Mouse (Mus musculus): ENCODE data around the gene Col20a1. TPM values are rescaled to one million over a fixed set of nuclear protein-coding genes. Genes with fewer than 3 reads are reported as not detected.

Gene Col20a1
- polyA plus RNA-seq, 1 experiment from 2014 or later, result 0.60 TPM

DNA sequence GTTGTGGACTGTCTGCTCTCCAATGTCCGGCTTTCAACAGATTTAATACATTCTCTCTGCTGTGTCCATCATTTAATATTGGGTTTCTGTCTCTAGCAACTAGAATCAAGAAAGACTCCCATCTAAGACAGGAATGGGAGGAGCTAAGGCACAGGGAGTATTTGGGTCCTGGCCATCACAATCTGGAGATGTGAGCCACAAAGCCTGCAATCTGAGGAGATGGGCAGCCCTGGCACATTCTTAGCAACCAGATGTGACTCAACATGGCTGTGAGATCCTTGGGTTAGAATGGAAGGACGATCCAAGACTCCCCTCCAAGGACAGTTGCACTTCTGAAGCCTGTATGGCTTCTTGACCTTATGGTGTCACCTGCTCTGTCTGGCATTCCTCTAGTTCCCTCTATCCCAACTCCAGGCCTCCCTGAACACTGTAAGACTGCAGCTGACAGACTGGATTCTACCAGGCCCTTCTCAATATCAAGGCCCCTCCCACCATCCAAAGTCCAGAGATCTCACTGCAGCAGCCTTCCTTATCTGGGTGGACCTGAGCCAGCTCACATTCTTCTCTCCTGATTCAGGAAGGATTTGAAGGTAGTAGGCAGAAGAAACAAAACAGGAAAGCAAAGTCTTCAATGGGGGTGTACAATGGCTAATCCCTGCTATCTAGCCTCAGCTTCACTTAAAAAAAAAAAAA is 23.6 kb upstream of the Col20a1 start:
- H3K4me2 ChIP-seq (ENCODE audit: low read depth, low read length), result no peak overlapping the region
- H3K36me3 ChIP-seq (ENCODE audit: control insufficient read depth, insufficient read depth, low read length), result no peaks in the 10 kb centered on the region
- no peak overlapping the region for H3K27ac ChIP-seq (ENCODE audit: low read depth, low read length)
- no peak overlapping the region for H3K4me3 ChIP-seq (ENCODE audit: low read depth, low read length)
- ATAC-seq (ENCODE audit: low read depth), result no peak
- no peaks in the 10 kb centered on the region for H3K27me3 ChIP-seq (ENCODE audit: control insufficient read depth, insufficient read depth, low read length)
- H3K9me3 ChIP-seq (ENCODE audit: control insufficient read depth, low read length), result no peaks in the 10 kb centered on the region
- no peak overlapping the region for H3K9ac ChIP-seq (replicated peaks; ENCODE audit: low read depth, low read length)
- WGBS, result 89% methylated on average over 2 of the region's 2 CpGs
- H3K4me1 ChIP-seq (ENCODE audit: control insufficient read depth, insufficient read depth, low read length), result peaks cover 5% of the 10 kb centered on the region

DNA sequence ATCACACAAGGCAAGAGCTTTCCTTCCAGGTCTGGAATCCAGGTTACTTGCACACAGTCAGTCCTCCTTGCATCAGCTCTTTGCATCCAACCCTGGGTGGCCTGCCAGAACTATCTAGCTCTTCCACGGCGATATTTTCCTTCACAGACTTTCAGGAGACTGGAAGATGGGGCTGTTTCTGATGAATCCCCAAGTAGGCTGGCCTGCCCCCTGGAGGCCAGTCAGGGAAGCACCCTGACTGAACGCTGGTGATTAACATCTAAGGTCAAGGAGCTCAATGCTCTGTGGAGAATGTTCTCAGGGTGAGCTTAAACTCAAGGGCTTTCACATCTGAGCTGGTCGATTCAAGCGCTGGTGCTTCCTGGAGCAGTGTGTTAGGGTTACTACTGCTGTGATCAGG is 22.4 kb upstream of the Col20a1 start:
- H3K27ac ChIP-seq (ENCODE audit: low read depth, low read length), result no peak overlapping the region
- peak; percentile 5; the same call in 1 of the 2 replicates for ATAC-seq (ENCODE audit: low read depth)
- H3K4me1 ChIP-seq (ENCODE audit: control insufficient read depth, insufficient read depth, low read length), result peaks cover 9% of the 10 kb centered on the region
- no peaks in the 10 kb centered on the region for H3K36me3 ChIP-seq (ENCODE audit: control insufficient read depth, insufficient read depth, low read length)
- WGBS, result 5% methylated on average over 5 of the region's 5 CpGs
- H3K9ac ChIP-seq (replicated peaks; ENCODE audit: low read depth, low read length), result no peak overlapping the region
- H3K27me3 ChIP-seq (ENCODE audit: control insufficient read depth, insufficient read depth, low read length), result no peaks in the 10 kb centered on the region
- no peaks in the 10 kb centered on the region for H3K9me3 ChIP-seq (ENCODE audit: control insufficient read depth, low read length)
- H3K4me3 ChIP-seq (ENCODE audit: low read depth, low read length), result no peak overlapping the region
- no peak overlapping the region for H3K4me2 ChIP-seq (ENCODE audit: low read depth, low read length)

DNA sequence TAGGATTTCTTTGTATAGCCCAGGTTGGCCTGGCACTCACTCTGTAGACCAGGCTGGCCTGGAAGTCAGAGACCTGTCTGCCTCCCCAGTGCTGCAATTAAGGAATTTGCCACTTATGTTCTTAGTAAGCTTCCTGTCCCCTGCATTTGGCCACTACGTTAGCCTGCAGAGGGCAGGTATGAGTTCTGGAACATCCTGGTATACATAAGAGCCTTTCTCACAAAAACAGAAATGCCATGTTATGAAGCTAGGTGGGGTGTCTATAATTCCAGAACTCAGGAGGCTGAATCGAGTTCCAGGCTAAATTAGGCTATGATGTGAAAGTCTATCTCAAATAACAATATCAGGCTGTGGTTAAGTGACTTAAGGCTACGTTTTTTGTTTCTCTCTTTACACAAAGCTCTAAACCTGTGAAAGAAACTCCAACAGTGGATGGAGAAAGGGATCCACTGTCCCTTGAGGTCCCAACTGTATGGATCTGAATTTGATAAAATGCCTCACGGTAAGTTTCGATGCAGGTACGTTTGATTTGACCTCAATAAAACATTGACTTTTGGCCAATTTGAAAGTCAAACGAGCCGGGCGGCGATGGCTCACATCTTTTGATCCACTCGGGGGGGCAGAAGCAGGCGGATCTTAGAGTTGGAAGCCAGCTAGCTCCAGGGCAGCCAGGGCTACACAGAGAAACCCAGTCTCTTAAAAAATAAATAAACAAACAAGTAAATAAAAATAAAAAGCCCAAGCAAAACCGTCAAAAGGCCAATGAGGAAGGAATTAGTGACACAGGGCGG is 20.0 kb upstream of the Col20a1 start:
- 15% methylated on average over 14 of the region's 14 CpGs for WGBS
- peak overlapping the region; percentile 95 for H3K4me2 ChIP-seq (ENCODE audit: low read depth, low read length)
- ATAC-seq (ENCODE audit: low read depth), result no peak
- peak overlapping the region; percentile 59 for H3K4me3 ChIP-seq (ENCODE audit: low read depth, low read length)
- H3K9me3 ChIP-seq (ENCODE audit: control insufficient read depth, low read length), result no peaks in the 10 kb centered on the region
- peaks cover 8% of the 10 kb centered on the region for H3K36me3 ChIP-seq (ENCODE audit: control insufficient read depth, insufficient read depth, low read length)
- peaks cover 9% of the 10 kb centered on the region for H3K4me1 ChIP-seq (ENCODE audit: control insufficient read depth, insufficient read depth, low read length)
- H3K9ac ChIP-seq (replicated peaks; ENCODE audit: low read depth, low read length), result peak overlapping the region; percentile 80
- peak overlapping the region; percentile 84 for H3K27ac ChIP-seq (ENCODE audit: low read depth, low read length)
- no peaks in the 10 kb centered on the region for H3K27me3 ChIP-seq (ENCODE audit: control insufficient read depth, insufficient read depth, low read length)

DNA sequence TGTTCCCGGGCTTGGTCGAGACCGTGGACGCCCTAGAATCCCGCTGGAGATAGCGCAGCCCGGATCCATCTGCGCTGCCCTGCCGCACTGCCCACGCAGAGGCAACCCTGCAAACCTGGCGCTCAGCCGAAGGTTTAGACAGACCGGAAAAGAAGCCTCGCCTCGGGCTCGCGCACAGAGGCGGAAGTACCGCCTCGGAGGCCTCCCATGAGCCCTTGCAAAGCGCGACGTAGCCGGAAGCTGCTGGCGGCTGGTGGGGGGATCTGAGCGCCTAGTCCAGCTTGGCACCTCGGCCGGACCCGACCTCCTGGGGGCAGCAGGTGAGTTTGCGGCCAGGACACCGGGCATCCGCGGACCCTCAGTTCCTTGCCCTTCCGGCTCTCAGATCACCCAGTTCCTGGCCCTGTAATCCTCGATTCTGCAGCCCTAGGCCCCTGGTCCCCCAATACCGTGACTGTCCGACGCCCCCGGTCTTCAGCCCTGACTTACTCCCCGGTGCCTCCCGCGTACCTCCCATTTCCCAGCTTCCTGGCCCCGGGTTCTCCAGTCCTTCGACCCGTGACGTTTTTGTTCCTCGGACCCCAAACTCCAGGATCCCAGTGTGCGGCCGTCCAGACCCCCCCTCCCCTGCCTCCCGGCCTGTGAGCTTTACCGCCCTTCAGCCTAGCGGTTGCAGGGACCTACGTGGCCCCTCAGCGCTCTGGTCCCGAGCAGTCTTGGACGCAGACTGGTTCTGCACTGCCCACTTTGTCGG is 19.1 kb upstream of the Col20a1 start, which contains the start of gene Arfgap1:
Arfgap1 (plus strand) TSS at position 216 of the 754 bp plus-strand sequence.
- peak within 1 kb of the TSS; percentile 59 for H3K4me3 ChIP-seq (ENCODE audit: low read depth, low read length)
- peak within 1 kb of the TSS; percentile 95 for H3K4me2 ChIP-seq (ENCODE audit: low read depth, low read length)
- H3K36me3 ChIP-seq (ENCODE audit: control insufficient read depth, insufficient read depth, low read length), result peaks cover 17% of the 10 kb centered on the region
- H3K4me1 ChIP-seq (ENCODE audit: control insufficient read depth, insufficient read depth, low read length), result peaks cover 9% of the 10 kb centered on the region
- WGBS, result under 1% methylated on average over 56 of the region's 57 CpGs
- peak within 1 kb of the TSS; percentile 84 for H3K27ac ChIP-seq (ENCODE audit: low read depth, low read length)
- H3K27me3 ChIP-seq (ENCODE audit: control insufficient read depth, insufficient read depth, low read length), result no peaks in the 10 kb centered on the region
- peak within 1 kb of the TSS; percentile 80 for H3K9ac ChIP-seq (replicated peaks; ENCODE audit: low read depth, low read length)
- peak; percentile 93 for ATAC-seq (ENCODE audit: low read depth)
- H3K9me3 ChIP-seq (ENCODE audit: control insufficient read depth, low read length), result no peaks in the 10 kb centered on the region

DNA sequence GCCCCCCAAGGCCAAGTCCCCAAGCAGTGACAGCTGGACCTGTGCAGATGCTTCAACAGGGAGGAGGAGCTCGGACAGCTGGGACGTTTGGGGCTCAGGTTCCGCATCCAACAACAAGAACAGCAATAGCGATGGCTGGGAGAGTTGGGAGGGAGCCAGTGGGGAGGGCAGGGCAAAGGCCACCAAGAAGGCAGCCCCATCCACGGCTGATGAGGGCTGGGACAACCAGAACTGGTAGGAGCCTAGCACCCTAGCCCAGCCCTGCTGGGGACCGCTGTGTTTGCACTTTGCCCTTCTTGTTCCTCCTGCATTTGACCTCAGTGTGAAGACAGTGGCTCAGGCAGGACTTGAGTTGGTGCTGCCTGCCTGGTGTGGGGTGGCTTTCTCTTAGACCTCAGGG is 5.2 kb upstream of the Col20a1 start:
- ATAC-seq (ENCODE audit: low read depth), result no peak
- WGBS, result 77% methylated on average over 6 of the region's 6 CpGs
- Histone ChIP-seq H3K36me3 (ENCODE audit: control insufficient read depth, insufficient read depth, low read length) (peaks cover 56% of the 10 kb centered on the region), H3K27me3 (ENCODE audit: control insufficient read depth, insufficient read depth, low read length) (no peaks in the 10 kb centered on the region), H3K9me3 (ENCODE audit: control insufficient read depth, low read length) (no peaks in the 10 kb centered on the region), H3K4me3 (ENCODE audit: low read depth, low read length) (no peak overlapping the region), H3K4me2 (ENCODE audit: low read depth, low read length) (no peak overlapping the region), H3K9ac (replicated peaks; ENCODE audit: low read depth, low read length) (no peak overlapping the region), H3K4me1 (ENCODE audit: control insufficient read depth, insufficient read depth, low read length) (no peaks in the 10 kb centered on the region), H3K27ac (ENCODE audit: low read depth, low read length) (no peak overlapping the region)

DNA sequence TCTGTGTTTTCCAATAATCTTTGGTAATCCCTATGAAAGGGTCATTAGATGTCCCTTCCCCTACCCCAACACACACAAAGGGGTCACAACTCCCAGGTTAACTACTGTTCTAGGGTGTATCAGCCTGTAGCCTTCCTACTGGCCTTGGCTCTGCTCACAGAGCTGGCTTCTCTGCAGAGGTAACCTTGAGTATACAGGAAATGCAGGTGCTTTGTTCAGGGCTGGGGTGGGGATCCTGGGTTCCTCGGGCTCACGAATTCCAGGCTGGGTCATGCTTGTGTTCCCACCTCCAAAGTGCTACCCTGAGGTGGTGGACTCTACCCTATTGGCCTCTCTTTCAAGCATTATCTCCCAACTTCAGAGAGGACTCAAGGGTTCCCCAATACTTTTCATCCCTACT is 700 bp upstream of the Col20a1 start:
- peaks cover 22% of the 10 kb centered on the region for H3K36me3 ChIP-seq (ENCODE audit: control insufficient read depth, insufficient read depth, low read length)
- no peak overlapping the region for H3K4me2 ChIP-seq (ENCODE audit: low read depth, low read length)
- 82% methylated on average over 2 of the region's 2 CpGs for WGBS

DNA sequence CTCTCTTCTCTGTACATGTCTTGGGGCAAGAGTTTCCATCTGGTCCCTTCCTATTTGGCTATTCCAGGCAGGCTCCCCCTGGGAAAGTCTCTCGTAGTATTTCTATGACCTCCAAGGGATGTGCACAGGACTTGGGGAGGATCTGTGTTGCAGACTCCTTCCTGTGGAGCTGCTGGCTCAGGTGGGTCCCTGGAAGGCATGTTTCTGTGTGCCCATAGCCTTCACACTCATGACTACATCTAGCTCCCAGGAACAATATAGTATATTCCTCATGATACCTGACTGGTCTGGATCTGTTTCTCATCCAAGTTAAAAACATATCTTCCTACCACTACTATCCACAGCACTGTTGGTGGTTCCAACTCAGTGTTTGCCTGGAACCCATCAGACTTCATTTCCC is 666 bp downstream of the Col20a1 start:
- Histone ChIP-seq H3K27ac (ENCODE audit: low read depth, low read length) (no peak overlapping the region), H3K4me2 (ENCODE audit: low read depth, low read length) (no peak overlapping the region), H3K4me3 (ENCODE audit: low read depth, low read length) (no peak overlapping the region), H3K9ac (replicated peaks; ENCODE audit: low read depth, low read length) (no peak overlapping the region), H3K4me1 (ENCODE audit: control insufficient read depth, insufficient read depth, low read length) (0 out of 2 replicates have a peak, but pooled peaks cover 5% of the 10 kb centered on the region), H3K36me3 (ENCODE audit: control insufficient read depth, insufficient read depth, low read length) (peaks cover 8% of the 10 kb centered on the region), H3K27me3 (ENCODE audit: control insufficient read depth, insufficient read depth, low read length) (no peaks in the 10 kb centered on the region), H3K9me3 (ENCODE audit: control insufficient read depth, low read length) (no peaks in the 10 kb centered on the region)
- no peak for ATAC-seq (ENCODE audit: low read depth)
- WGBS, result 33% methylated on average over 1 of the region's 1 CpGs

More for the DNA sequence above, 700 bp upstream of the Col20a1 start:
- Histone ChIP-seq H3K27me3 (ENCODE audit: control insufficient read depth, insufficient read depth, low read length) (no peaks in the 10 kb centered on the region), H3K9ac (replicated peaks; ENCODE audit: low read depth, low read length) (no peak overlapping the region), H3K27ac (ENCODE audit: low read depth, low read length) (no peak overlapping the region), H3K4me1 (ENCODE audit: control insufficient read depth, insufficient read depth, low read length) (0 out of 2 replicates have a peak, but pooled peaks cover 5% of the 10 kb centered on the region), H3K9me3 (ENCODE audit: control insufficient read depth, low read length) (no peaks in the 10 kb centered on the region), H3K4me3 (ENCODE audit: low read depth, low read length) (no peak overlapping the region)
- no peak for ATAC-seq (ENCODE audit: low read depth)

DNA sequence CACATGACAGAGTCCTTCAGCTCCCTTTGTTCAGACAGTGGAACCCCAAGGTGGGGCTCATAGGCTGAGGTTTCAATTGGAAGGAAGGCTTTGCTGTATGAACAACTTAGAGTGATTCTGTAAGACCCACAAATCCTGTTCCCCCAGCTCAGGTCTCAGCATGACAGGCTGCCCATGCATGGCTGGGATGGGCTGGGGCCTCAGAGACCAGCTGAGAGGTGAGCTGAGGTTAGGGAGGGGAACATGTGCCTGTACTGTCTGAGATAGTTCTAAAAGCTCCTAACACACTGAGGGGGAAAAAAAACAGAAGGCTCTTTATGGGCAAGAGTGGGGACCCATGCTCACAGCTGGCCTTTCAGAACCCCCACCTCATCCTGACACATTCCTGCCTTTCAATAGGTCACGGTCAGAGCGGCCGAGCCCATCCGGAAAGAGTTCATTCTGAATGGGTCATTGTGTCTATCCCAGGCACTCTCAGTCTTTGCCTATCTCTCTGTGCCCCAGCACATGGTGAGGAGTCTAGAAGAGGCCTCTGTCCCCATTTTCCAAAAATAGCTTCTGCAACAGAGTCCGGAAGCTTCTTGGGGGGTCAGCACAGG is 1.2 kb downstream of the Col20a1 start:
- Histone ChIP-seq H3K4me2 (ENCODE audit: low read depth, low read length) (no peak overlapping the region), H3K27me3 (ENCODE audit: control insufficient read depth, insufficient read depth, low read length) (no peaks in the 10 kb centered on the region), H3K9me3 (ENCODE audit: control insufficient read depth, low read length) (no peaks in the 10 kb centered on the region), H3K4me3 (ENCODE audit: low read depth, low read length) (no peak overlapping the region), H3K4me1 (ENCODE audit: control insufficient read depth, insufficient read depth, low read length) (0 out of 2 replicates have a peak, but pooled peaks cover 5% of the 10 kb centered on the region), H3K9ac (replicated peaks; ENCODE audit: low read depth, low read length) (no peak overlapping the region), H3K36me3 (ENCODE audit: control insufficient read depth, insufficient read depth, low read length) (peaks cover 3% of the 10 kb centered on the region; the same call in 1 of the 2 replicates), H3K27ac (ENCODE audit: low read depth, low read length) (no peak overlapping the region)
- 29% methylated on average over 5 of the region's 5 CpGs for WGBS
- 0 out of 2 replicates have a peak, but pooled peaks have one; percentile 14 for ATAC-seq (ENCODE audit: low read depth)
